Mouse (Mus musculus) adrenal gland, postnatal 14 days (tissue): Measurements from ENCODE around the gene Col6a6. TPM values are rescaled to one million over a fixed set of nuclear protein-coding genes. Genes with fewer than 3 reads are reported as not detected.
A peak's percentile ranks its signal among the peaks of the same experiment; 100 is the strongest.
"Not testable (repeated sequence)": the region's sequence is repeated elsewhere in the genome, so short reads cannot be mapped to it uniquely, and the experiment has no call there.

Experiments used
- DNase-seq: peaks from one replicate; pipeline ENCODE4 v3.0.0; 2021; ENCODE audit warnings: mixed read lengths
- long read RNA-seq, 2 experiments: library from polyadenylated mRNA; stranded (forward); transcript quantifications; one replicate each; pipeline ENCODE4 v2.0.0; 2021
- total RNA-seq: library from RNA; stranded (reverse); gene quantifications from 2 replicates; pipeline ENCODE4 v1.2.3, GENCODE M21; 2021

Gene Col6a6
- 5.0 and 6.7 TPM in 2 replicates for total RNA-seq
- long read RNA-seq, experiment 1, partial matches to known transcripts: 1 of 1 reads
- long read RNA-seq, experiment 1, other reads (novel, unspliced or antisense): 0 of 1 reads
- long read RNA-seq, experiment 2, partial matches to known transcripts: 0 of 2 reads
- long read RNA-seq, experiment 2, other reads (novel, unspliced or antisense): 2 of 2 reads

DNA sequence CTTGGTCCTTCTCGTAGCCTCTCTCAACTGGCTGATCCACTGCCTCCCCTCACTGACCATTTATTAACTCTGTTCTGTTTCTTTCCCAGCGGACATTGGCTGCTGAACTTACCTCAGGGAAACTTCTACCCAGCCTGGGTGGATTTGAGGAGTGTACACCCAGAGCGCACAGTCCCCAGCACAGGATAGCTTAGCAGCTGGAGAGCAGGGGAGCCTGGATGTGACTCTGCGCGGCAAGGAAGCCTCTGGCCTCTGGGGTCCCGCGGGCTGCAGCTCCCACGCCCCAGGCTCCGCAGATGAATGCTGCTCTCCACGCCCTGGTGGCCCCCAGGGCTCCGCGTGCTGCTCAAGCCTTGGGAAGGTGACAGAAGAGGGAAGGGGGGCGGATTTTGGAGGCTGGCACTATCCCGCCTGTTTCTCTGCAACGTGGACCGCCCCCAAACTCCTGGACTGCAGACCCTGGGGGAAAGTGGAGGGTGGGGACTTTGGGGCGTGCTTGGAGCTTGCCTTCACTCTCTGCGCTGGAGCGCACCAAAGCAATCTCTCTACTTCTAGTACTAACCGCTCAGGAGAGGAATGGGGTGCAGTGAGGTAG, at the start of gene Col6a6:
Gene Col6a6, minus strand, starts transcription at position 370 of the 595 bp plus-strand sequence.
- DNase-seq: no peak

GRCm38 (mm10) chr9:105876124-105876523, 48.2 kb upstream of the Col6a6 start:
- no peak for DNase-seq

DNA sequence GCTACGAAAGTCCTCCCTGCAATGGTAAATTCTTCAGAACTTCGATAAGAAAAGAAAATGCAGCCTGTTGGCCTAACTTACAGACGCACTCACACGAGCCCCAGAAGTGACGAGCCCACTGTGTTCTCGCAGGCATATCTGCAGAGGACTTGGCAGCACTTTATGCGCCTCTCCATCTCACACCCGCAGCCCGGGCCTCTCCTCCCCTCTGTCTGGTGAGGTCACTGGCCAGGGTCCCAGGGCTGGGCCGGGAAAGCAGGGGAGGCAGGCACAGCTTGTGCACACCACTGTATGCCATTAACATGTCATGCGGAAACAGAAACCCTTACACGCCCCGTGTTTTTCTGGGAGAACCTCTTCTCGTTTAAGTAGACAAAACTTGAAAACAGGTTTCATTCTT, 43.7 kb upstream of the Col6a6 start:
- no peak for DNase-seq

GRCm38 (mm10) chr9:105857773-105858172, 29.8 kb upstream of the Col6a6 start:
- peak; percentile 79 for DNase-seq

GRCm38 (mm10) chr9:105852778-105853065, 24.8 kb upstream of the Col6a6 start:
- no peak for DNase-seq

DNA sequence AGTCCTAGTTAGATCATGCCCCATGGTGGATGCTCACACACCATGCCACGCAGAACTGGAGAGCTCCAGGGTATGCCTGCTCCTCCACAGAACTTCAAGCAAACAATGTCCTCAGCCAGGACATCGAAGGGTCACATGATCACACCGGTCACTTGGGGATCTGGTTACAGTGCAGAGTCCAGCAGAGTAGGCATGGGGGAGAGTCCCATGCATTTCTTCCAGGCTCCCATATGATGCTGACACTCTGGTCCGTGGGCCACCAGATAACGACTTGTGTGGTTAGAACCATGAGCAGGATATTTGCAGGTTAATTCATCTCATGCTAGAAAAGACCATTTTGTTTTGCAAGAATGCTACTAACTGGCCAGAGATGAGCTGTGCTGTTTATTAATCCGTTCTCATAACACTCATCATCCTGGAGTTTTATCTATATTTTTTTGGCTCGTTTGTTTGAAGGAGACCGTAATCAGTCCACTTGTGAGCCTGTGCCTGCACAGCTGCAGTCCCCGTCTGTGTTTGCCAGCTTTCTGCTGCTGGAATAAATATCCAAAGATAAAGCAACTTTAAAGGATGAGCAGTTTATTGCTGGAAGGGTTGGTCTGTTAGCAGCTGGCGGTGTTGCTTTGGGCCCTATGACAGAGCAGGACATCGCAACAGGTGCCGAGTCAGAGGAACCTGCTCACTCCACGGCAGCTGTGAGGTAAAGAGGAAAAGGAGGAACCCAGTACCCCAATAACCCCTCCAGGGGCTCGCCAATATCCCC, 24.2 kb upstream of the Col6a6 start:
- DNase-seq: no peak

GRCm38 (mm10) chr9:105851011-105851410, 23.1 kb upstream of the Col6a6 start:
- no peak for DNase-seq

- no peak for DNase-seq
Observed at GRCm38 (mm10) chr9:105848396-105848795, 20.4 kb upstream of the Col6a6 start.

DNA sequence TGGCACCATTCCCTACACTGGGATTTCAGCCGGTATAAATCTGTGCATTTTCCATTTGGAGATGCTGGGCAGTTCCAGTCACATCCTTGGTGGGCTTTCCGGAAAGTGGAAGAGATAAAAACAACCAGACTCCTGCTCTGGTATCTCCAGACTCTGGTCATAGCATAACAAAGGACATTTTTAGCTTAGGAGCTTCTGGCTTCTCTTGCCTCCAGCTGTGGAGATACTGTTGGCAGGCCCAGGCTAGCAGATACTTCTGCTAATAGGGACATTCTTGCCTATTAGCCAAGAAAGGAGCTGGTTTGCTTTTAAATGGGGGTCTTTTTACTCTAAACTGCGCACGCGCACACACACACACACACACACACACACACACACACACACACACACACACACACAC, 19.3 kb upstream of the Col6a6 start:
- no peak for DNase-seq

DNA sequence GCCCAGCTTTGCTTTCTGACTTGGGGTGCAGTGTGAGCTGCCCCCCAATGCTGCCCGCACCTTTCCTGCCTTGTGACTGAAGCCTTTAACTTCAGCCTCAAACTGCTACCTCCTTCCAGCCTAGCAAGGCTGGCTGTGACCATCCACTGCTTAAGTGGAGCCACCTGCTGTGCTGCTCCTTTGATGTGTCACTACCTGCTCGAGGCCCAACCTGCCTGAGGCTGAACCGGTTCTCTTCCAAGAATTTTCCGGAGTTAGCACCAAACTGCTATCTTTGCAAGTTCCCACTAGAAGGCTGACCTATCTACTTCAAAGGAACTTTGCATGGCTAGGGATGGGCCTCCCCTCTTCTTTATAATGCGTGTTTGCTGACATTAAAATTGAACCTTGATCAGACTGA, 13.4 kb upstream of the Col6a6 start:
- not testable (repeated sequence) for DNase-seq

DNA sequence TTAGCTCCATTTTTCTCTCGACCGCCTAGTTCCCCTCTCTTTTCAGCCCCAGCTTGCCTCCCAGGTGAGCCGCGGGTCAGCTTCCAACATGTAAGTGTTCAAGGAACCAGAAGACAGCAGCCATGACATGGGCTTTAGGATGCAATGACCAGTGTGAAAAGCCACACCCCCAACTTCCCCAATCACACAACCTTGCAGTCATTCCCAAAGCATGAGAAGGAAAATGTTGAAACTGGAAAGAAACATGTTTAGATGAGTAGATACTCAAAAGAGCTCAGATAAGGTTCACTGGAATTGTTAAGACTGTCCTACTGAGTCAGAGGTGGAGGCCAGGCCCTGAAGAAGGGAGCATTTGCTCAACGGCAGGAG, 11.2 kb upstream of the Col6a6 start:
- no peak for DNase-seq

DNA sequence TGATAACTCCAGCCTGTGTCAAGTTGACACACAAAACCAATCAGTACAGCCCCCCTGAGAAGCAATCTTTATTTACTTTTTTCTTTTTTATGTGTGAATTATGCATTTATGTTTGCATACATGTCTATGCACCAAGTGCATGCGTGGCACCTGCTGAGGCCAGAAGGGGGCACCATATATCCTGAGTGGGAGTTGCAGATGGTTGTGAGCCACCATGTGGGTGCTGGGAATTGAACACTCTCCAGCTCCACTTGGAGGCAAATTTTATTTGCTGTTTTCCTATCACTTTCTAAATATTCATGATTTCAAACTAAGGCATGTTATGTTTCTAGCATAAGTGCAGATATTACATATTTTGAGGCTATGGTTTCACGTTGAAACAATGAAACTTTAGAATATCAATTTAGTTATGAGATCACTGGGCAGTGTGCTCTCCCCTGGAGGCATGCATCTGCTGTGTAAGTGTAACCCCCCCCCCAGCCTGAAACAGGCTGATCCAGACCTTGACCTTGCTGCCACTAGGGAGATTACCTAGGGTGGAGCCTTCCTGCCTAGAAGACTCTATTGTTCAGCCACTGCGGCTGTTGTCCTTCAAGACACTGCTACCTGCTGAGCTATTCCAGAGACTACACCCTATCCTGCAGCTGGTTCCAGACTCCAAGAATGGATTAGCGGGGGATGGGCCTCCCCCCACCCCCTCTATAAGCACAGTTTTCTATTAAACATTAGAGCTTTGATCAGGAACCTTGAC, 10.6 kb upstream of the Col6a6 start:
- DNase-seq: no peak

GRCm38 (mm10) chr9:105835587-105835986, 7.6 kb upstream of the Col6a6 start:
- no peak for DNase-seq

- no peak for DNase-seq
Observed at GRCm38 (mm10) chr9:105834799-105835198, 6.8 kb upstream of the Col6a6 start.

DNA sequence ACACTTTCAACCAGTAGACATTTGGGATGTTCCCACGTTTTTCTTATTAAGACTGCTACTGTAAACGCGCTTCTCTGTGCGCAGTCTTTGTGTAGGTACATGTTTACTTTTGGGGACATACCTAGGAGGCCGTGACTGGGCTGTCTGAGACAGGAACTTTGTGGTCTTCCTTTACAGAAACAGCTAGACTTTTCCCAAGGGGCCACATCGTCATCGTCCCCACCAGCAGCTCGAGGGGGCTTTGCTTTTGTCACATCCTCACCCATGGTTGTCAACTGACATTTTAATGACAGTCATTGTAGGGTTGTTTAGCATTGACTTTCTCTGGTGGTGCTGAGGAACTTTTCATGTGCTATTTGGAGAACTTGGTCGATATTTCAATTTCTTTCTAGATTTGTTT, 3.3 kb upstream of the Col6a6 start:
- DNase-seq: no peak

DNA sequence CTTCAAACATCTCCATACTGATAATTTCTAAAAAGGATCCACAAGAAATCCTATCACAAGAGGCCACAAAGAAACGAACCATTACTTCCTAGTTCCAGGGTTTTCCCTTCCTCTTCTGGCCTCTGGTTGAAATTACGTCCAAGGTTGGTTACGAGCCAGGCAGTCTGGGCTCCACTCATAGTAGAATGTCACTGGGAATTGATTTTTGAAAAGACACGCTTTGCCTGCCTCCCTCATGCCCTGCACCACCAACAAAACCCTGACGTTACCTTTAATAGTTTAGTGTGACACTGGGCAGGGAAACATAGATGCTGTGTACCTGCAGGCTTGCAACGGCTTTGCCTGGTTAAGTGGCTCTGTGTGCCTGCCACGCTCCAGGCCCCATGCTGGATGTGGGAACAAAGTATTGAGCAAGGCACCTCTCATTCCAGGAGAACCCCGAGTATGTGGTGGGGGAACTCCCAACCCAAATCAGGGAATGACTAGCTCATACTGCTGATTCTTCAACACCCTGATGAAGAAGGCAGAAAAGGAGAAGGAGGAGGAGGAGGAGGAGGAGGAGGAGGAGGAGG, 798 bp downstream of the Col6a6 start:
- peak; percentile 19 for DNase-seq

DNA sequence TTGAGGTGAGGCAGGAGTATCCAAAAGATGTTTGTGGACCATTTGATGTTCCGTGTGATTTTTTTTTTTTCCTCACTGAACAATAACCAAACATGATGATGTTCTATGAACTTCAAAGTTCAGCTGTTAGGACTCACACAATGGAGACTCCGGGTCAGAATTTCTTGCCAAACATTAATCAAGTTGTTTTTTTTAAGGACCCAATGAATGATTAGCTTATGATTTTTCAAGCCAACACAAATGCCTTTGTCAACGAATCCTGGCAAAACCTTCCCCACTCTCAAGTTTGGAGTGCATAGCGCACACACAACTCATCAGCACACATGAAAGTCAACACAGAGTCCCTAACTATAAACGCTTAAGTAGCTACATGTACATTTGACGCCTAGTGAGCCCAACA, 7.2 kb downstream of the Col6a6 start:
- no peak for DNase-seq

DNA sequence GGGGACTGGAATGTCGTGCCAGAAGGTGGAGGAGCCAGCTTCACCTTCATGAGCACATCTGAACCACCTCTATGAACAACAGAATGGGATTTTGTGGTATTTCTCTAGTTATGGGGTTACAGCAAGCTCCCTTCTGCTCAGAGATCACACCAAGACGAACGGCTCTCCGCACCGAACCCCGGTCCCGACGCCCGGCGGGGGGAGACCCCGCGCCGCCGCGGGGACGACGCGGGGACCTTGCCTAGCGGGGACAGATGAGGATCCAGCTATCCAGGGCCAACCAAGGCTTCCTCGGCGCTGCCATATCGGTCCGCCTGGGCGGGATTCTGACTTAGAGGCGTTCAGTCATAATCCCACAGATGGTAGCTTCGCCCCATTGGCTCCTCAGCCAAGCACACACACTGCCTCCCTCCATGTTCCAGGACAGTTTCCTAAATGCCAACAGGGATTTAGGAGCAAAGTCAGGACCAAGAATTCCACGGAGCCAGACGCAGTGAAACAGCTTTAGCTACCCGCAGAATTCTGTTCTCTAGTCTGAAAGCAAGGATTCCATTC, 8.7 kb downstream of the Col6a6 start:
- no peak for DNase-seq

DNA sequence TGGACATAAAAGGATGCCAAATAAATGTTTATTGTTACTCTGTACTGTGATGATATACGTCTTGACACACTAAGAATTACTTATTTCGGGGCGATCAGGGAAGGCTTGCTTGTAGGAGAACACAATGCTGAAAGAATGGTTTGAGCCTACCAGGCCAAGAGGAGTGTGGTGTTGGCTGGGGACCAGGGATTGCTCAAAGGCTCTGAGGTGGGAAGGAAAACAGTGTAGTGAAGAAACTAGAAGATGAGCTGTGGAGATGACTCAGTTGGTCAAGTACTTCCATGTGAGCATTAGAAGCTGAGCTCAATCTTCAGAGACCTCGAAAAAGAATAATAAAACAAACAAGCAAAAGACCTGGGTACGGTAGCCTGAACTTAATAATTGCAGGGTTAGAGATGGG, 13.5 kb downstream of the Col6a6 start:
- DNase-seq: no peak

- no peak for DNase-seq
Observed at GRCm38 (mm10) chr9:105811458-105811857, 16.5 kb downstream of the Col6a6 start.

DNA sequence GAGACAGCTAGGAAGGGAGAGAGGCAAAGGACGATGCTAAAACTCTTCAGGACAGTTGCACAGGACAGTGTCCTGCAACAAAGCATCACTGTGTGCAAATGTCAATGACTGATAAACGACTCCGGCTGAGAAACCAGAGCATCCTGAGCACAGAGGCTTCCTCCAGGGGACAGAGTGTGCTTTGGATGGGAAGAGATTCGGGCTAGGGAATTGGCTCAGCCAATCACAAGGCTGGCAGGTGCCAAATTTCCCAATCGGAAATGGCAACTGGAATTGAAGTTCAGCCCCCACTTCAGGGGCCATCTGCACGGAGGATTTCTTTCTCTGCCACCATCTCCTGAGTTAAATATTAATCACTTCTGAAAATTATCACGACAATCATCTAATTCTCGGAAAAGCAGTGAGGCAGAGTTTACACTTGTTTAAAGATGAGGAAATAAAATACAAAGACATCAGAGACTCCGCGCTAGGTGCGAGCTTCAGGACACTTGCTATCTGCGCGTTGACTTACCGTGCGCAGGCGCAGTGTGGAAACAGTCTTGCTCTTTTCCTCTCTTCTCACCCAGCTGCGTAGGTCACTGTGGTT, 18.9 kb downstream of the Col6a6 start:
- no peak for DNase-seq

- DNase-seq: no peak
Observed at GRCm38 (mm10) chr9:105803416-105803815, 24.5 kb downstream of the Col6a6 start.
